Mouse (Mus musculus) hindbrain, embryonic 14.5 days (tissue): ENCODE results near the gene Rnf213. TPM values are rescaled to one million over a fixed set of nuclear protein-coding genes. Genes with fewer than 3 reads are reported as not detected.

Source experiments
- ATAC-seq: fragments of 200-750 bp; cut with Nextera tagmentation; 2 replicates; pipeline ENCODE4 v1.8.0; 2017; ENCODE audit warnings: moderate number of reproducible peaks, mild to moderate bottlenecking, moderate TSS enrichment, moderate library complexity; ENCODE audit not compliant: low FRiP score
- DNase-seq: peaks from one replicate; pipeline ENCODE4 v3.0.0-alpha.2; 2015; ENCODE audit warnings: low spot score
- H3K27ac ChIP-seq: fragments of 300-500 bp; sonication (generic); 2 replicates; pipeline ENCODE4 v1.5.1; 2014; ENCODE audit warnings: mild to moderate bottlenecking, moderate library complexity
- H3K27me3 ChIP-seq: fragments of 300-500 bp; sonication (generic); 2 replicates; pipeline ENCODE4 v1.6.1; 2014; ENCODE audit warnings: mild to moderate bottlenecking, low read length, mixed read lengths; ENCODE audit not compliant: control insufficient read depth, insufficient read depth
- H3K36me3 ChIP-seq: fragments of 300-500 bp; sonication (generic); replicated peaks from 2 replicates; pipeline ENCODE4 v1.6.1; 2014; ENCODE audit not compliant: control insufficient read depth, insufficient read depth
- H3K4me1 ChIP-seq: fragments of 300-500 bp; sonication (generic); replicated peaks from 2 replicates; pipeline ENCODE4 v1.6.1; 2014; ENCODE audit warnings: antibody characterized with exemption, low read length, mixed read lengths; ENCODE audit not compliant: control insufficient read depth, insufficient read depth
- H3K4me2 ChIP-seq: fragments of 300-500 bp; sonication (generic); replicated peaks from 2 replicates; pipeline ENCODE4 v1.6.1; 2014; ENCODE audit warnings: mild to moderate bottlenecking, moderate library complexity
- H3K4me3 ChIP-seq: fragments of 300-500 bp; sonication (generic); replicated peaks from 2 replicates; pipeline ENCODE4 v1.5.1; 2014; ENCODE audit warnings: mild to moderate bottlenecking, low read length
- H3K9ac ChIP-seq: fragments of 300-500 bp; sonication (generic); 2 replicates; pipeline ENCODE4 v1.6.1; 2014
- H3K9me3 ChIP-seq: fragments of 300-500 bp; sonication (generic); 2 replicates; pipeline ENCODE4 v1.6.1; 2016; ENCODE audit warnings: low read length; ENCODE audit not compliant: control insufficient read depth
- WGBS: fragments of 180-500 bp; shearing (Covaris S2); extraction: QIAGEN DNeasy Blood & Tissue Kit; methylation state at CpG from one replicate; pipeline ENCODE4 v1.1.7; 2014; 5-methylcytosine and 5-hydroxymethylcytosine counted together
- polyA plus RNA-seq: library from polyadenylated mRNA; unstranded; fragments of >200 nt; fragmentation: Nextera tagmentation; extraction: Ambion mirVana; gene quantifications from 2 replicates; pipeline ENCODE4 v1.2.1, GENCODE M21; 2014

Gene Rnf213
- polyA plus RNA-seq, 1 experiment from 2014 or later: 2.2 TPM

GRCm38 (mm10) chr11:119503675-119504074 is 110.8 kb downstream of the Rnf213 start:
- DNase-seq (peak; percentile 83), ATAC-seq (peak; percentile 57; the same call in 1 of the 2 replicates)
- Histone ChIP-seq H3K27me3 (no peaks in the 10 kb centered on the region), H3K36me3 (peaks cover 72% of the 10 kb centered on the region), H3K4me2 (no peak overlapping the region), H3K4me1 (no peaks in the 10 kb centered on the region), H3K4me3 (no peak overlapping the region), H3K9ac (no peak overlapping the region), H3K27ac (no peak overlapping the region), H3K9me3 (no peaks in the 10 kb centered on the region)

- Histone ChIP-seq H3K9me3 (no peaks in the 10 kb centered on the region), H3K27ac (no peak overlapping the region), H3K4me3 (no peak overlapping the region), H3K36me3 (peaks cover 59% of the 10 kb centered on the region), H3K9ac (no peak overlapping the region), H3K4me1 (peaks cover 3% of the 10 kb centered on the region; the same call in 1 of the 2 replicates), H3K4me2 (no peak overlapping the region), H3K27me3 (no peaks in the 10 kb centered on the region)
- WGBS: 91% methylated on average over 4 of the region's 4 CpGs
- DNase-seq (no peak), ATAC-seq (no peak)
Observed at GRCm38 (mm10) chr11:119506386-119506785, 113.5 kb downstream of the Rnf213 start.

- no peak overlapping the region for H3K4me3 ChIP-seq
- H3K36me3 ChIP-seq: peaks cover 45% of the 10 kb centered on the region
- H3K4me2 ChIP-seq: no peak overlapping the region
- no peak overlapping the region for H3K27ac ChIP-seq
- no peaks in the 10 kb centered on the region for H3K9me3 ChIP-seq
- H3K27me3 ChIP-seq: no peaks in the 10 kb centered on the region
- 87% methylated on average over 8 of the region's 8 CpGs for WGBS
- H3K4me1 ChIP-seq: peaks cover 3% of the 10 kb centered on the region; the same call in 1 of the 2 replicates
- DNase-seq (no peak), ATAC-seq (no peak)
- no peak overlapping the region for H3K9ac ChIP-seq
Observed at GRCm38 (mm10) chr11:119507772-119508171, 114.9 kb downstream of the Rnf213 start.

GRCm38 (mm10) chr11:119509165-119509776 is 116.4 kb downstream of the Rnf213 start:
- no peak overlapping the region for H3K9ac ChIP-seq
- H3K4me1 ChIP-seq: peaks cover 12% of the 10 kb centered on the region
- peak overlapping the region; percentile 70; the same call in 1 of the 2 replicates for H3K27ac ChIP-seq
- H3K4me2 ChIP-seq: no peak overlapping the region
- DNase-seq (no peak), ATAC-seq (no peak)
- WGBS: 26% methylated on average over 5 of the region's 5 CpGs
- H3K9me3 ChIP-seq: no peaks in the 10 kb centered on the region
- H3K36me3 ChIP-seq: peaks cover 37% of the 10 kb centered on the region
- no peak overlapping the region for H3K4me3 ChIP-seq
- no peaks in the 10 kb centered on the region for H3K27me3 ChIP-seq

- peaks cover 33% of the 10 kb centered on the region for H3K4me1 ChIP-seq
- H3K4me3 ChIP-seq: no peak overlapping the region
- H3K27ac ChIP-seq: peak overlapping the region; percentile 1; the same call in 1 of the 2 replicates
- H3K36me3 ChIP-seq: peaks cover 4% of the 10 kb centered on the region; the same call in 1 of the 2 replicates
- WGBS: 48% methylated on average over 9 of the region's 9 CpGs
- no peak for ATAC-seq
- no peak for DNase-seq
- H3K9ac ChIP-seq: no peak overlapping the region
- no peaks in the 10 kb centered on the region for H3K9me3 ChIP-seq
- no peaks in the 10 kb centered on the region for H3K27me3 ChIP-seq
- no peak overlapping the region for H3K4me2 ChIP-seq
Observed at GRCm38 (mm10) chr11:119513038-119513659, 120.2 kb downstream of the Rnf213 start.

- Histone ChIP-seq H3K36me3 (no peaks in the 10 kb centered on the region), H3K4me2 (peak overlapping the region; percentile 43), H3K9me3 (no peaks in the 10 kb centered on the region), H3K4me3 (peak overlapping the region; percentile 11; the same call in 1 of the 2 replicates), H3K27me3 (no peaks in the 10 kb centered on the region), H3K9ac (peak overlapping the region; percentile 45), H3K4me1 (peaks cover 33% of the 10 kb centered on the region), H3K27ac (peak overlapping the region; percentile 80)
- ATAC-seq (no peak), DNase-seq (no peak)
- WGBS: 34% methylated on average over 16 of the region's 16 CpGs
Observed at GRCm38 (mm10) chr11:119514108-119514860, 121.4 kb downstream of the Rnf213 start.

GRCm38 (mm10) chr11:119514967-119515636 is 122.2 kb downstream of the Rnf213 start:
- no peaks in the 10 kb centered on the region for H3K27me3 ChIP-seq
- no peaks in the 10 kb centered on the region for H3K9me3 ChIP-seq
- peak overlapping the region; percentile 45 for H3K9ac ChIP-seq
- peaks cover 31% of the 10 kb centered on the region for H3K4me1 ChIP-seq
- H3K27ac ChIP-seq: peak overlapping the region; percentile 80
- H3K36me3 ChIP-seq: no peaks in the 10 kb centered on the region
- DNase-seq: peak; percentile 65
- 3% methylated on average over 21 of the region's 21 CpGs for WGBS
- peak; percentile 52 for ATAC-seq
- peak overlapping the region; percentile 43 for H3K4me2 ChIP-seq
- peak overlapping the region; percentile 11; the same call in 1 of the 2 replicates for H3K4me3 ChIP-seq

- H3K9ac ChIP-seq: no peak overlapping the region
- 52% methylated on average over 16 of the region's 16 CpGs for WGBS
- H3K4me3 ChIP-seq: no peak overlapping the region
- ATAC-seq (no peak), DNase-seq (no peak)
- H3K9me3 ChIP-seq: no peaks in the 10 kb centered on the region
- H3K27ac ChIP-seq: peak overlapping the region; percentile 80
- H3K36me3 ChIP-seq: no peaks in the 10 kb centered on the region
- H3K4me2 ChIP-seq: no peak overlapping the region
- H3K27me3 ChIP-seq: no peaks in the 10 kb centered on the region
- H3K4me1 ChIP-seq: peaks cover 30% of the 10 kb centered on the region
Observed at GRCm38 (mm10) chr11:119515823-119516676, 123.2 kb downstream of the Rnf213 start.
